Mouse (Mus musculus) bone marrow, adult 2 months (tissue): ENCODE measurements around the gene Mecom. TPM values are rescaled to one million over a fixed set of nuclear protein-coding genes. Genes with fewer than 3 reads are reported as not detected.

Source experiments
- H3K27ac ChIP-seq: fragments of 200-500 bp; 2 replicates; pipeline ENCODE4 v1.5.1; 2012; ENCODE audit warnings: low read depth, mild to moderate bottlenecking, control low read depth, inconsistent platforms, low read length; ENCODE audit not compliant: control insufficient read depth, poor library complexity, insufficient read depth
- H3K4me1 ChIP-seq: fragments of 200-500 bp; 2 replicates; pipeline ENCODE4 v1.6.1; 2011; ENCODE audit warnings: low read length; ENCODE audit not compliant: control insufficient read depth, insufficient read depth
- H3K4me3 ChIP-seq: fragments of 200-500 bp; replicated peaks from 2 replicates; pipeline ENCODE3; 2011; ENCODE audit warnings: mild to moderate bottlenecking, low read depth, low read length, control low read depth; ENCODE audit not compliant: control insufficient read depth
- CTCF ChIP-seq: fragments of 200-500 bp; IDR thresholded peaks from 2 replicates; pipeline ENCODE4 v1.5.1; 2011; ENCODE audit warnings: low read length, control low read depth; ENCODE audit not compliant: control insufficient read depth, insufficient read depth
- POLR2A ChIP-seq: fragments of 200-500 bp; IDR thresholded peaks from 2 replicates; pipeline ENCODE4 v1.6.1; 2011; ENCODE audit warnings: low read depth, mild to moderate bottlenecking, control low read depth, low read length, borderline replicate concordance; ENCODE audit not compliant: control insufficient read depth
- WGBS: fragments of 180-500 bp; shearing (Covaris S2); methylation state at CpG from one replicate; pipeline ENCODE4 v1.1.7; 2018; 5-methylcytosine and 5-hydroxymethylcytosine counted together
- polyA plus RNA-seq: library from polyadenylated mRNA; stranded (reverse); fragments of >200 nt; gene quantifications from 2 replicates; pipeline ENCODE4 v1.2.4, GENCODE M21; 2011; ENCODE audit warnings: low replicate concordance; ENCODE audit not compliant: missing spikeins, insufficient read depth, insufficient read length

The Mecom gene
- polyA plus RNA-seq, 1 experiment, result 0.70 TPM

DNA sequence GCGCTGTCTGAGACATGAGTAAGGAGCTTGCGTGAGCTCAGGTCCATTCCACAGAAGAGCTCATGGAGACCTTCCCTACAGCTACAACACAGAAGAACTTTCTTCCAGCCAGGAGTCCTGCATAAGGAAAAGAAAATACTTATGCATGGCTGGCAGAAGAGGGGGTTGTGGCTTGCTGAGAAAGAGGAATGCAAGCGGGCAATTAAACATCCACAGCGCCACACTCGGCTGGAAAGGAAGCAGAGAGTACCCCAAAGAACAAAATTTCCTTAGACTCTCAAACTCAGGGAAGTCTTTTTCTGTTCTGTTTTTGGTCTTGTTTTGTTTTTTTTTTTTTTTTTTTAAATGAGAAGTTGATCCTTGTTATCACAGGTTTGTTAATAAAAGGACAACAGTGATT is 300.6 kb downstream of the Mecom start:
- no peaks in the 10 kb centered on the region for H3K4me1 ChIP-seq
- H3K4me3 ChIP-seq, result no peak overlapping the region
- no peak overlapping the region for H3K27ac ChIP-seq
- WGBS, result 75% methylated on average over 5 of the region's 5 CpGs
- no peak for TF ChIP-seq POLR2A
- TF ChIP-seq CTCF, result no peak

DNA sequence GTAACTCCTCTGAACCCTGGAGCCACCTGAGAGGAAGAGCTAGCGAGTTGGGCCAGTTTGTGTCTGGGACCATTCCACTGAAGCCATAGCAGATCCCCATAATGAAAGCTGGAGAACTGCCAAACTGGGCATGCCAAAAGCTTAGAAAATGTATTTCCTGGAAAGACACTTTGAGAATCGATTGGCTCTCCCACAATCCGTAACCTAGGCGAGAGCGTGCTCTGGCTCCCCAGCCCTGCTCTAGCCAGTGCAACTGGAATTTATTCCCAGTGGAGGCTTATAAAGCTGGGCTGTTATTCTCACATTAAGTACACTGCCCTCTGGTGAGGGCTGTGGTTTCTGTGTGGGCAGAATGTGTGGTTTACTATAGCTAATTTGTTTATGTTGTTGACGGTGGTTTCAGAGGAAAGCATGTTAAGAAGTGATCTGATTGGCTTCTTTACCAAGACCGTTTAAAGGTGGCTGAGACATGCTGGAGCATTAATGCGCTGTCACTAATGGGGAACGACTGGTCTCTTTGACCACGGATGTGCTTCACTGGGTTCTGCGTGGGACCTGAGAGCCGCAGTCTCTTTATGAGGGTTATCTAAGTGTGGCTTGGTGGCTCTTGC is 301.3 kb downstream of the Mecom start:
- no peak overlapping the region for H3K27ac ChIP-seq
- 63% methylated on average over 12 of the region's 12 CpGs for WGBS
- TF ChIP-seq CTCF, result no peak
- H3K4me3 ChIP-seq, result no peak overlapping the region
- H3K4me1 ChIP-seq, result no peaks in the 10 kb centered on the region

DNA sequence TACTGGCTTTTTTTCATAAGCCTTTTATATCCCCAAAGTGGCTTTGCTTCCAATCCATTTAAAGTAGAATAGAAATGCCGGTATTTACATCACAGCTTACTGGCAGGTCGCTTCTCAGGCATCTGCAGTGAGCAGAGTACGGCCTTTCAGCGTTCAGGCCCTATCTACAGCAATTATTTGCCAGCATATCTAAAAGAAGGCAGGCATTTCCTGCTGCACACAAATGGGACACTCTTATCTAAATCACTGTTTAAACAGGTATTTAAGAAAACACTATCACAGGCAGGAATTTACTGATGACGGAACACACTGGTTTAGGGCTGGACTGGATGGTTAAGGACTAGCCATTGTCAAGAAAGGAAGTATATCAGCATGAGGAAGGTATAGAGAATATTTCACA is 301.9 kb downstream of the Mecom start:
- H3K27ac ChIP-seq, result no peak overlapping the region
- WGBS, result 74% methylated on average over 5 of the region's 5 CpGs
- no peaks in the 10 kb centered on the region for H3K4me1 ChIP-seq
- H3K4me3 ChIP-seq, result no peak overlapping the region
- TF ChIP-seq CTCF (no peak), POLR2A (no peak)

DNA sequence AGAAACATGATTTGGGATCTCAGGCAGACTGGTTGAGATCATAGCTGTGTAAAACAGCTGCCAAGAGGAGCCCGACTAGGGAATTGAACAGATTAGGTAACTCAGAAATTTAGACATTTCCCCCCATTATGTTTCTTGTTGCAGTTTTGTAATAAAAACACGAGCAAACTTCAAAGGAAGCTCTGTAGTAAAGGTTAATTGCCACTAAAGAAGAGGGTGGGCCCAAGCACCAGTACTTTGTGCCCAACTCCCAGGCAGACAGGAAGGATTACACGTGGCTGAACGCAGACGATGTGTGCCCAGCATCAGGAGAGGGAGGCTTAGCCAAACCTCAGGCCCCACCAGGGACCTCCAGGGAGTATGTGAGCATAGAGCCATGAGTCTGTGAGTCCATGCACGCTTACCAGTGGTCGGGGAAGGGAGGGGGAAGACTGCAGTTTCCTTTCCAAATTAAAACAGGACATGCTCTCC is 303.4 kb downstream of the Mecom start:
- Histone ChIP-seq H3K4me3 (no peak overlapping the region), H3K27ac (no peak overlapping the region), H3K4me1 (no peaks in the 10 kb centered on the region)
- 50% methylated on average over 7 of the region's 7 CpGs for WGBS
- no peak for TF ChIP-seq POLR2A
- TF ChIP-seq CTCF, result no peak

- H3K27ac ChIP-seq, result no peak overlapping the region
- no peak overlapping the region for H3K4me3 ChIP-seq
- TF ChIP-seq CTCF (no peak), POLR2A (no peak)
- 72% methylated on average over 8 of the region's 8 CpGs for WGBS
- H3K4me1 ChIP-seq, result no peaks in the 10 kb centered on the region
Measured at GRCm38 (mm10) chr3:30243776-30244275, 304.0 kb downstream of the Mecom start.

DNA sequence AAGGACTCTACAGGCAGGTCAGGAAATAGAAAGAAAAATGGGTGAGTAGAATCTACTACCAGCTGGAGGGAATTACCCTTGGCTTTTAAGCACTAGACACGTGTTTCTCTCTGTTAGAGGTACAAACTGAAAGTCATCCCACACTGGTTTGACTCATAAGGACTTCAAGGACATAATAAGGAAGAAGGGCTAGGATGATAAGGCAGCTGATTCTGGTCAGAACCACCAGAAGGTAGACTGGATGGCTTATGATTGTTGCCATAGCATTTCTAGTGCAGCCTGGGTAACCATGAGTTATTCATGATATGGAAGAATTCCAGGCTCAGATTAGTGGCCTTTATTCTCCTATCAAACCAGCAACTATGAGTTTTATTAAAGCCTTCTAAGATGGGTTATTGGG is 308.4 kb downstream of the Mecom start:
- Histone ChIP-seq H3K27ac (no peak overlapping the region), H3K4me3 (no peak overlapping the region), H3K4me1 (no peaks in the 10 kb centered on the region)
- 49% methylated on average over 1 of the region's 1 CpGs for WGBS
- TF ChIP-seq CTCF (no peak), POLR2A (no peak)

DNA sequence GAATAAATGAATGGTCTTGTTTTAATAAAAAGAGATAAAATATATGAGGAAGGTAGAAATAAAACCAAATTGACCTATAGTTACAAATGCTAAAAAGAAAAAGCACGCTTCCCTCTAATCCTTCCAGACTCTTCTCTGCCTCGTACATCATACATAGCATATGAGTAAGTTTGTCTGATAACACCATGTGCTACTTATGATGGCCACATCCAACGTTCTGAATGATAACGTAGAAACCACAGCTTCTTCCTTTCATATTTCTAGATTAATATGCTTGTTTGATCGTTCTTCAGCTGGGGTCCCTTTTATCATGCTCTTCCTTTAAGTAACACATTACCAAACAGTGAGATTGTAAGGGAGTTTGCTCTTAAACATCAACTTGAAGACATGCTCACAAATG is 310.3 kb downstream of the Mecom start:
- WGBS, result 47% methylated on average over 5 of the region's 5 CpGs

GRCm38 (mm10) chr3:30234018-30234417 is 313.8 kb downstream of the Mecom start:
- H3K4me1 ChIP-seq, result no peaks in the 10 kb centered on the region
- no peak for TF ChIP-seq POLR2A
- no peak for TF ChIP-seq CTCF
- WGBS, result 23% methylated on average over 1 of the region's 1 CpGs
- H3K4me3 ChIP-seq, result no peak overlapping the region
- no peak overlapping the region for H3K27ac ChIP-seq

More for the DNA sequence above, 310.3 kb downstream of the Mecom start:
- H3K4me1 ChIP-seq, result no peaks in the 10 kb centered on the region
- TF ChIP-seq CTCF (no peak), POLR2A (no peak)
- H3K27ac ChIP-seq, result no peak overlapping the region
- no peak overlapping the region for H3K4me3 ChIP-seq
